Mouse (Mus musculus): ENCODE measurements around the gene Magi1. TPM values are rescaled to one million over a fixed set of nuclear protein-coding genes. Genes with fewer than 3 reads are reported as not detected.
"Not testable (repeated sequence)": the region's sequence is repeated elsewhere in the genome, so short reads cannot be mapped to it uniquely, and the experiment has no call there.

Gene Magi1
- total RNA-seq, 2 experiments from 2014 or later: 13.9 to 18.5 TPM

- DNase-seq: no peak
Measured at GRCm38 (mm10) chr6:93726121-93726520, 557.6 kb downstream of the Magi1 start.

GRCm38 (mm10) chr6:93724749-93725148, 559.0 kb downstream of the Magi1 start:
- DNase-seq: no peak

GRCm38 (mm10) chr6:93723226-93723625, 560.5 kb downstream of the Magi1 start:
- no peak for DNase-seq

GRCm38 (mm10) chr6:93719532-93719931, 564.2 kb downstream of the Magi1 start:
- DNase-seq: no peak

- no peak for DNase-seq
Measured at GRCm38 (mm10) chr6:93718385-93718784, 565.3 kb downstream of the Magi1 start.

- no peak for DNase-seq
Measured at GRCm38 (mm10) chr6:93717826-93718375, 565.8 kb downstream of the Magi1 start.

- peak in 1 of 2 experiments; percentile 11 for DNase-seq
Measured at GRCm38 (mm10) chr6:93716686-93717625, 566.8 kb downstream of the Magi1 start.

GRCm38 (mm10) chr6:93715181-93716180, 568.2 kb downstream of the Magi1 start:
- no peak for DNase-seq

GRCm38 (mm10) chr6:93704350-93704749, 579.4 kb downstream of the Magi1 start:
- no peak for DNase-seq

- DNase-seq: no peak
Measured at GRCm38 (mm10) chr6:93699436-93699835, 584.3 kb downstream of the Magi1 start.

GRCm38 (mm10) chr6:93697956-93698355, 585.8 kb downstream of the Magi1 start:
- no peak for DNase-seq

- DNase-seq: no peak
Measured at GRCm38 (mm10) chr6:93678766-93679165, 605.0 kb downstream of the Magi1 start.

GRCm38 (mm10) chr6:93666731-93667130, 617.0 kb downstream of the Magi1 start:
- no peak for DNase-seq

GRCm38 (mm10) chr6:93665056-93665805, 618.5 kb downstream of the Magi1 start:
- DNase-seq: no peak

- DNase-seq: no peak
Measured at GRCm38 (mm10) chr6:93661139-93661538, 622.6 kb downstream of the Magi1 start.

GRCm38 (mm10) chr6:93659534-93659933, 624.2 kb downstream of the Magi1 start:
- no peak for DNase-seq

- peak; percentile 74 to 88 for DNase-seq
Measured at GRCm38 (mm10) chr6:93657187-93657974, 626.3 kb downstream of the Magi1 start.

- peak; percentile 75 to 88 for DNase-seq
Measured at GRCm38 (mm10) chr6:93648581-93649230, 635.0 kb downstream of the Magi1 start.

- not testable (repeated sequence) for DNase-seq
Measured at GRCm38 (mm10) chr6:93629735-93630291, 653.9 kb downstream of the Magi1 start.

GRCm38 (mm10) chr6:93627200-93627599, 656.5 kb downstream of the Magi1 start:
- no peak for DNase-seq
